Mouse (Mus musculus): ENCODE measurements around the gene Ccin. TPM values are rescaled to one million over a fixed set of nuclear protein-coding genes. Genes with fewer than 3 reads are reported as not detected.

Ccin gene
- not detected in 2 replicates for polyA plus RNA-seq (2015; fragmentation: Nextera tagmentation; extraction: Ambion mirVana)

DNA sequence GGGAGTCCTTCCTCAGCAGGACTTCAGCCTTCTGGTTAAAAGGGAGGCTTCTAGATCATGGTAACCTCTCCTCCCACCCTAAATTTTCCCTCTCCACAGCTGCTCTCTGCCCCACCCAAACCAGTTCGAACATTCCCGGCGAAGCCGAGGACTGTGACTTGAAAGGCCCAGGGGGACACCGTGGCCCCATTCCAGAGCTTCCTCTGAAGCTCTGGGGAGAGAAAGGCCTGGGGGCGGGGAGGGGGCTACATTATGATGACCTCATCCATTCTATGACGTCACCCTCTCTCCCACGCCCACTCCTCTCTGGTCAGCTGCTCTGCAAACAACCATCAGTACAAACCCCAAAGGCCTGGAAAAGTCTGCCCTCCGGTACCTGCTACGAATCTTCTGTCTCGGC lies at the start of gene Ccin:
TSS of gene Ccin (plus strand) at position 303 of the 400 bp plus-strand sequence.
- WGBS, result 66% methylated on average over 11 of the region's 11 CpGs
- Histone ChIP-seq H3K27me3 (no peaks in the 10 kb centered on the region), H3K36me3 (no peaks in the 10 kb centered on the region), H3K9ac (peak within 1 kb of the TSS; percentile 68), H3K4me3 (peak within 1 kb of the TSS; percentile 46), H3K4me2 (peak within 1 kb of the TSS; percentile 85), H3K9me3 (replicated peaks) (no peaks in the 10 kb centered on the region), H3K4me1 (replicated peaks) (peaks cover 25% of the 10 kb centered on the region), H3K27ac (no peak within 1 kb of the TSS)
- ATAC-seq (replicated peaks; ENCODE audit: insufficient number of reproducible peaks, insufficient read depth, low FRiP score, low read depth), result no peak

DNA sequence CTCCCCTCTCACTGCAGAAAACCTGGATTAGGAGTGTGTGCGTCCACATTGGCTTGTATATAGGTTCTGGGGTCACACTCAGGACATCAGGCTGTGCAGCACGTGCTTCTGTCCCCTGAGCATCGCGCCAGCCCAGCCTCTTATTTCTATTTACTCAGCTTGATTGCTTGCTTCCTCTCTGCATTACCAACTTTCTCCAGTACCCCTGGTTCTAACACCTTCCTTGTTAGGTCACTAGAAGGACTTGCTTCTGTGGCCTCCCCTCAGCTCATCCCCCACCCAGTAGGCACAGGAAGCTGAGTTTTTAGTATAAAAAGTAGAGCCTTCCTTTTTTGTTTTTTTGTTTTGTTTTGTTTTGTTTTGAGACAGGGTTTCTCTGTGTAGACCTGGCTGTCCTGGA lies 47.1 kb upstream of the Ccin start:
- Histone ChIP-seq H3K4me1 (replicated peaks) (no peaks in the 10 kb centered on the region), H3K4me2 (no peak overlapping the region), H3K9ac (no peak overlapping the region), H3K27me3 (no peaks in the 10 kb centered on the region), H3K4me3 (no peak overlapping the region), H3K9me3 (replicated peaks) (no peaks in the 10 kb centered on the region), H3K36me3 (peaks cover 19% of the 10 kb centered on the region; the same call in 1 of the 2 replicates), H3K27ac (no peak overlapping the region)
- ATAC-seq (replicated peaks; ENCODE audit: insufficient number of reproducible peaks, insufficient read depth, low FRiP score, low read depth), result no peak
- 72% methylated on average over 4 of the region's 4 CpGs for WGBS

DNA sequence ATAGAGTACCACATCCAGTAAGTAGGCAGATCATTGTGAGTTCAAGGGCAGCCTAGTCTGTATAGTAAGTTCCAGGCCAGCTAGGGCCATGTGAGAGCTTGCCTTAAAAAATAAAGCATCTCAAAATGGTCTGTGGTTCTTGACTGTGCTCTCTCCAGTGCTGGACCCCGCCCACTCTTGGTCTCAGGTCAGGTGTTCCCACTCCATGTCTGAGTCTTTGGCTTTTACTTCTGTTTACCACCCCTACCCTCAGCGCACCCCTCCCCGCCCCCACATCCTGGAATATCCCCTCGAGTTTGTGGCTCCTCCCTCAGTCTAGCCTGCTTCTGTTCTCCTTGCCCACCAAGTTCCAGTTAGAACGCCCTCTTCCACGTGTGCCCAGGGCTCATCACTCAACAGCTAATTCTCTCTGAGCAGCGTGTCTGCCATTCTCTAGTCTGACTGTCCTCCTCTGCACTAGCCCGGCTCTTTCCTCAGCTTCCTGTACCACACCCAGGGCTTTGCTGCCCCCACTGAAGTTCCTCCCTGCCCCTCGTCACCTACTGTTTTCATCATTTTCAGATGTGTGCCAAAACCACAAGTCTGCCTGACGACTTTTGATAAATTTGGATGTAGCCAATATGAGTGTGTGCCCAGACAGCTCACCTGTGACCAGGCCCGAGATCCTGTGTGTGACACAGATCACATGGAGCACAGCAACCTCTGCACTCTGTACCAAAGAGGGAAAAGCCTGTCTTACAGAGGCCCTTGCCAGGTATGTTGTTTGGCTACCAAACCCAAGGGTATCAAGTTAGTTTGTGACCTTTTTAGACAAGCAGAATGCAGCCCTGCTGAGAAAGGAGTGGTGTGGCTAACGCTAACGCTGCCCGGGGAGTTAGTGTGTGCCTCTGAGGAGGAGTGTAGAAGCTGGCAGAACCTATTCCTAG lies 46.3 kb upstream of the Ccin start:
- no peaks in the 10 kb centered on the region for H3K9me3 ChIP-seq (replicated peaks)
- peaks cover 22% of the 10 kb centered on the region; the same call in 1 of the 2 replicates for H3K36me3 ChIP-seq
- H3K27me3 ChIP-seq, result no peaks in the 10 kb centered on the region
- H3K4me1 ChIP-seq (replicated peaks), result no peaks in the 10 kb centered on the region
- H3K4me2 ChIP-seq, result no peak overlapping the region
- no peak for ATAC-seq (replicated peaks; ENCODE audit: insufficient number of reproducible peaks, insufficient read depth, low FRiP score, low read depth)
- no peak overlapping the region for H3K27ac ChIP-seq
- 63% methylated on average over 14 of the region's 14 CpGs for WGBS
- no peak overlapping the region for H3K9ac ChIP-seq
- H3K4me3 ChIP-seq, result no peak overlapping the region

DNA sequence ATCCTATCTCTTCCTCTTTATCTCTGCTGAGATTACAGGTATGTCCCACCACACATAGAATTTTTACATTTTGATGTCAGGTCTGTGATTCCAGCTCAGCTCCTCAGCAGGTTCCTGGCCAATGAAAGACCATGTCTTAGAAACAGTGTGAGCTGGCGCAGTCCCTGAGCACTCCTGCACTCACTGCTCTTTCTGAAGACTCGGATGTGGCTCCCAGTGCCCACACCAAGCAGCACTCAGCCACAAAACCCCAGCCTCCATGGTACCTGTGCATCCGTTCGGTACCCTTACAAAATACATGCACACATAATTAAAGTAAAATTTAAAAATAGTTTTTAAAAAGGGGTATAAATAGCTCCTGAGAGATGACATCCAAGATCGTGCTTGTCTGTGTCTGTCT lies 42.0 kb upstream of the Ccin start:
- Histone ChIP-seq H3K9me3 (replicated peaks) (no peaks in the 10 kb centered on the region), H3K27ac (no peak overlapping the region), H3K4me1 (replicated peaks) (no peaks in the 10 kb centered on the region), H3K9ac (no peak overlapping the region), H3K27me3 (no peaks in the 10 kb centered on the region), H3K4me2 (no peak overlapping the region), H3K36me3 (peaks cover 22% of the 10 kb centered on the region; the same call in 1 of the 2 replicates), H3K4me3 (no peak overlapping the region)
- 84% methylated on average over 5 of the region's 5 CpGs for WGBS
- ATAC-seq (replicated peaks; ENCODE audit: insufficient number of reproducible peaks, insufficient read depth, low FRiP score, low read depth), result no peak

DNA sequence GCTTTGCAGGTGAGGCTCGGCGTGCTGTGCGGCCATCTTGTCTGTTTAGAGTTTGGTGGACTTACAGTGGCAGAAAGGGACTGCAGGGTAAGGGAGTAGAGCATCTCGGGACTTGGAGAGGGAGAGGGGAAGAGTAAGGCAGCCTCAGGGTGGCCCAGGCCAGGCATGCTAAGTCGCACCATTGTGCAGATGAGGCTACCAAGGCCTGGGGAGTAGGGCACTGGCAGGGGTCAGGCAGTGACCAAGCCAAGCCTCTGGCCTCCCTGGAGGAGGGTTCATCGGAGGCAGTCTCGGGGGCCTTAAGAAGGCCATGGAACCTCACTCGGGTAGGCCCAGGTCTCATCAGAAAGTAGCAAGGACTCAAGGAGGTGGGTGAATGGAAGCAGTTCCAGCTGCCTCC lies 40.9 kb upstream of the Ccin start:
- Histone ChIP-seq H3K4me3 (no peak overlapping the region), H3K4me1 (replicated peaks) (no peaks in the 10 kb centered on the region), H3K36me3 (peaks cover 22% of the 10 kb centered on the region; the same call in 1 of the 2 replicates), H3K9me3 (replicated peaks) (no peaks in the 10 kb centered on the region), H3K27me3 (no peaks in the 10 kb centered on the region), H3K9ac (no peak overlapping the region), H3K4me2 (no peak overlapping the region), H3K27ac (no peak overlapping the region)
- 85% methylated on average over 8 of the region's 8 CpGs for WGBS
- no peak for ATAC-seq (replicated peaks; ENCODE audit: insufficient number of reproducible peaks, insufficient read depth, low FRiP score, low read depth)

DNA sequence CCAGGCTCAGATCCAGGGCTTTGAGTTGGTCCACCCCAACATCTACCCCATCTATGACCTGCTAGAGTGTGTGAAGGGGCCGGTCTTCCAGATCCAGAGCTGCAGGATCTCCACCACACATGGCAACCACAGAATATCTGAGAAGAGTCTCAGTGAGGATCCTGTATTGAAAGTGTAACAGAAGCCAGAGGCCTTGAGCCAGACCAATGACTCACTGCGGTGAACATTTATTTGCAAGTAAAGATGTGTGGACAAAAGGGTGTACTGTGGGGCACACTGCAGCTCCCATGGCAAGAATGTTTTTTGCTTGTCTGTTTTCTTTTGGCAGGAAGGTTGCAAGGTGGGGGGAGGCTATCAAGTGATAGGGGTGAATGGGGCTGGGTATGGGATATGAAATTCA lies 35.7 kb upstream of the Ccin start:
- Histone ChIP-seq H3K27me3 (no peaks in the 10 kb centered on the region), H3K27ac (no peak overlapping the region), H3K4me3 (no peak overlapping the region), H3K9me3 (replicated peaks) (no peaks in the 10 kb centered on the region), H3K4me2 (no peak overlapping the region), H3K36me3 (no peaks in the 10 kb centered on the region), H3K4me1 (replicated peaks) (no peaks in the 10 kb centered on the region), H3K9ac (no peak overlapping the region)
- 90% methylated on average over 2 of the region's 2 CpGs for WGBS
- no peak for ATAC-seq (replicated peaks; ENCODE audit: insufficient number of reproducible peaks, insufficient read depth, low FRiP score, low read depth)

DNA sequence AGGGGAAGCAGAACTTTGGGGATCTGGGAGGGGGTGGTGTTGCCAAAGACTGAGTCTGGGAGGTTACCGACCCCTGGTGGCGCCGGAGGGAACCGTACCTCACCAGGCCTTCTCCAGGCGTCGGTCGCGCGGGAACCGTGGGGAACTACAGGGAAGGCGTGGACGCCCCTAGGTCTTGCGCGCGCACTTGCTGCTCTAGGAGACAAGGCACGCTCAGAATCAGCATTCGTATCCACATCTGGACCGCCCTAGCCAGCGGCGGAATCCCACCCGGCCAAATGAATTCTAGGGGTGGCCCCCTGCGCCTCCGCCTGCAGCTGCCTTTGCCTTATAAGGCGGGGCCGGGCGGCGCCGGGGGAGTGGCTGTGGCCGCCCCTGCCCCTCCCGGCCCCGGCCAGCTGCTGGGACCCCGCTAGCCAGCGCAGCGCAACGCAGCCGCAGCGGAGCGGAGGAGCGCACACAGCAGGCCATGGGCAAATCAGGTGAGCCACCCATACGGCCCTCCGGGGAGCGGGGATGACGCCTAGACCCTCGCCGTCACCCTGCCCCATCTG lies 25.9 kb upstream of the Ccin start, which contains the start of gene Glipr2:
TSS of gene Glipr2 (plus strand) at position 110 of the 554 bp plus-strand sequence.
- no peaks in the 10 kb centered on the region for H3K27me3 ChIP-seq
- under 1% methylated on average over 40 of the region's 45 CpGs for WGBS

DNA sequence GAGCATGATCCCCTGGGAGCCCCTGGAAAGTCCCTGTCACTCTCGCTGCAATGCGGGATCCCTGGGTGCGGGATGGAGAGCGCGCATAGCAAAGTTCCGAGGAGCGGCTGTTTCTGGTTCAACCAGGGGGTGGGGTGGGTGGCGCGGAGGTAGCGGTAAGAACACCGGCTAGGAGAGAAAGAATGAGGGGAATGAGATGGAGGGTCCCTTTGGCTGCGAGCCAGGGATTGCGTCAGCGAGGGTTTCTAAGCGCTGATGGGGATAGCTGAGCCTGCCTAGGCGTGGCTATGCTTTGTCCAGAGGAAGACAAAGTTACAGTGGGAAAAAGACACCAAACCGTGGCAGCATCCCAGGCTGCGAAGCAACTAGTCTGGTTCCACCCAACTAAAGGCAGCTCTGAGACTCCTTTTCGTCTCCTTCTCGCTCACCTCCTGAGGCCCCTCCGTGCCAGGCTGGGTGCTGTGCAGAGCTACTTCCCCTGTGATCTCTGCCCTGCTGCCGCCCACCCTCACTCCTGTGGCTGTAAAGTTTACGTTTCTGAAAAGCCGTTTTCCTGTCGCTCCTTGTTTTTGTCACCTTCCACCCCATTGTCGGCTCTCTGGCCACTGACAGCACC lies 25.3 kb upstream of the Ccin start:
- H3K36me3 ChIP-seq, result no peaks in the 10 kb centered on the region
- peaks cover 22% of the 10 kb centered on the region for H3K4me1 ChIP-seq (replicated peaks)
- peak; percentile 57 for ATAC-seq (replicated peaks; ENCODE audit: insufficient number of reproducible peaks, insufficient read depth, low FRiP score, low read depth)
- no peaks in the 10 kb centered on the region for H3K27me3 ChIP-seq
- peak overlapping the region; percentile 88 for H3K4me2 ChIP-seq
- H3K9ac ChIP-seq, result peak overlapping the region; percentile 61
- H3K27ac ChIP-seq, result peak overlapping the region; percentile 72
- H3K9me3 ChIP-seq (replicated peaks), result no peaks in the 10 kb centered on the region
- under 1% methylated on average over 26 of the region's 26 CpGs for WGBS
- H3K4me3 ChIP-seq, result peak overlapping the region; percentile 67

More for the DNA sequence above, 25.9 kb upstream of the Ccin start, which contains the start of gene Glipr2:
- H3K4me3 ChIP-seq, result peak within 1 kb of the TSS; percentile 67
- H3K9ac ChIP-seq, result peak within 1 kb of the TSS; percentile 61
- H3K4me1 ChIP-seq (replicated peaks), result peaks cover 22% of the 10 kb centered on the region
- no peaks in the 10 kb centered on the region for H3K9me3 ChIP-seq (replicated peaks)
- H3K27ac ChIP-seq, result peak within 1 kb of the TSS; percentile 72
- peak; percentile 94 for ATAC-seq (replicated peaks; ENCODE audit: insufficient number of reproducible peaks, insufficient read depth, low FRiP score, low read depth)
- H3K36me3 ChIP-seq, result no peaks in the 10 kb centered on the region
- H3K4me2 ChIP-seq, result peak within 1 kb of the TSS; percentile 88

DNA sequence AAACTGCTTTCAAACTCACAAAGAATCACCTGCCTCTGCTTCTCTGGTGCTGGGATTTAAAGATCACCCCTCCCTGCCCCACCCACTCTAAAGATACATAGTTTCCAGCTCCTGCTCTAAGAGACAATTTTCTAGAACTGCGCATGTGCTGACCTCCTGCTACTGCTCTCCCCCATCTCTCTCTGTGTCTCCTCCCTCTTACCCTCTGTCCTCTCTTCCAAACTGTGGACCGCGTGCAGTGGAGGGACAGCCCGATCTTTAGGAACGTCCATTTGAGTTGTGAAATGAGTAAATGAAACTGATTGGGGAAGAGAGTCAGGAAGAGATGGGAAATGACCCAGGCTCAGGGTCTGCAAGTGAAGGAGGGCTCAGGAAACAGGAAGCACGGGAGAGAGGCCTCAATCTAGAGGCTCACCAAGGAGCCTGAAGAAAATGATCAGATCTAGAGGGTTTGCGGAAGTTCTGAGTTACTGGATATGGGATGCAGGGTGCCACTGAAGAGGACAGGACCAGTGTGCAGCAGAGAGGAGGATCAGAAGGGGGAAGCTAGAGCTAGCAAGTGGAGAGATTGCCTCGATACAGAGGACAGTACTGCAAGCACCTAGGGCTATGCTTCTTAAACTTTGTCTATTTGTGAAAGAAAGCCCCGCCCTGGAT lies 23.6 kb upstream of the Ccin start:
- peak overlapping the region; percentile 88 for H3K4me2 ChIP-seq
- H3K9ac ChIP-seq, result no peak overlapping the region
- no peak for ATAC-seq (replicated peaks; ENCODE audit: insufficient number of reproducible peaks, insufficient read depth, low FRiP score, low read depth)
- H3K27me3 ChIP-seq, result no peaks in the 10 kb centered on the region
- H3K36me3 ChIP-seq, result no peaks in the 10 kb centered on the region
- no peaks in the 10 kb centered on the region for H3K9me3 ChIP-seq (replicated peaks)
- peaks cover 32% of the 10 kb centered on the region for H3K4me1 ChIP-seq (replicated peaks)
- WGBS, result 51% methylated on average over 9 of the region's 9 CpGs
- H3K27ac ChIP-seq, result no peak overlapping the region
- H3K4me3 ChIP-seq, result peak overlapping the region; percentile 5; the same call in 1 of the 2 replicates

DNA sequence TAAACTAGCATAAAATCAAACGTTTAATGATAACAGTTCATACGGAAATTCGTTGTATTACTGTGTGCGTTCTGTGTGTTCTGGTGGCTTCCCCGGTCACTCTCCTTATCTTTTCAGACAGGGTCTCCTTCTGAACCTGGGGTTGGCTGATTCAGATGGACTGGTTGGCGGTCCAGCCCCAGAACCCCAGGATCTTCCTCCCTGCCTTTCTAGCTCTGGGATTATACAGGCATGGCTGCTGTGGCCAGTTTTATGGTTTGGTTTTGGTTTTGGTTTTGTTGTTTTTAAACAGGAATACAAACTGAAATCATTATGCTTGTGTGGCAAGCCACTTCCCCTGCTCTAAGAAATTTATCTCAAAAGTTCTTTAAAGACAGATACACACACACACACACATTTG lies 23.1 kb upstream of the Ccin start:
- Histone ChIP-seq H3K36me3 (no peaks in the 10 kb centered on the region), H3K9me3 (replicated peaks) (no peaks in the 10 kb centered on the region), H3K4me1 (replicated peaks) (peaks cover 37% of the 10 kb centered on the region), H3K27ac (no peak overlapping the region), H3K4me3 (no peak overlapping the region), H3K4me2 (peak overlapping the region; percentile 88; the same call in 1 of the 2 replicates), H3K27me3 (no peaks in the 10 kb centered on the region), H3K9ac (no peak overlapping the region)
- no peak for ATAC-seq (replicated peaks; ENCODE audit: insufficient number of reproducible peaks, insufficient read depth, low FRiP score, low read depth)
- 66% methylated on average over 6 of the region's 6 CpGs for WGBS

Measured in heart, embryonic 15.5 days (tissue).